Mouse (Mus musculus): ENCODE results near the gene Nit1. TPM values are rescaled to one million over a fixed set of nuclear protein-coding genes. Genes with fewer than 3 reads are reported as not detected.

Nit1 gene
- 64.1 and 65.4 TPM in 2 replicates for polyA plus RNA-seq (2012; rRNA removed)

GRCm38 (mm10) chr1:171345225-171346094 lies at the start of gene Nit1, which contains the start of gene Pfdn2:
Gene Nit1 (minus strand): TSS chr1:171345646.
Gene Pfdn2 (plus strand): TSS chr1:171345670.

GRCm38 (mm10) chr1:171388376-171389102 lies 43.1 kb upstream of the Nit1 start, which contains the start of gene Arhgap30:
Gene Arhgap30 (plus strand): TSS chr1:171388954.

GRCm38 (mm10) chr1:171369845-171370556 lies 24.6 kb upstream of the Nit1 start, which contains the start of gene Nectin4:
Gene Nectin4 (plus strand): TSS chr1:171370099.

GRCm38 (mm10) chr1:171360656-171361055 lies 15.2 kb upstream of the Nit1 start, which contains the start of gene Klhdc9:
Gene Klhdc9 (minus strand): TSS chr1:171360798.

GRCm38 (mm10) chr1:171328839-171329432 lies 16.5 kb downstream of the Nit1 start, which contains the start of gene Dedd:
Gene Dedd (plus strand): TSS chr1:171329145.

GRCm38 (mm10) chr1:171294298-171295062 lies 51.0 kb downstream of the Nit1 start, which contains the start of gene Ufc1:
Gene Ufc1 (minus strand): TSS chr1:171295024.

Other genes with a start within 250 kb of the Nit1 start
- 5.2 and 8.0 TPM in 2 replicates for gene Cfap126, start 231.7 kb downstream of the Nit1 start, polyA plus RNA-seq (2012; rRNA removed)
- gene Sdhc, start 195.0 kb downstream of the Nit1 start, polyA plus RNA-seq (2012; rRNA removed), result 233 and 246 TPM in 2 replicates
- 0.70 and 10.6 TPM in 2 replicates for gene Mpz, start 194.9 kb downstream of the Nit1 start, polyA plus RNA-seq (2012; rRNA removed)
- 15.7 and 19.8 TPM in 2 replicates for gene Pcp4l1, start 149.4 kb downstream of the Nit1 start, polyA plus RNA-seq (2012; rRNA removed)
- gene Nr1i3, start 131.7 kb downstream of the Nit1 start, polyA plus RNA-seq (2012; rRNA removed), result 0.03 and 0.06 TPM in 2 replicates
- gene Tomm40l, start 123.1 kb downstream of the Nit1 start, polyA plus RNA-seq (2012; rRNA removed), result 47.7 and 50.1 TPM in 2 replicates
- gene Apoa2, start 120.6 kb downstream of the Nit1 start, polyA plus RNA-seq (2012; rRNA removed), result 2.4 and 3.0 TPM in 2 replicates
- 13.6 and 15.5 TPM in 2 replicates for gene Fcer1g, start 111.3 kb downstream of the Nit1 start, polyA plus RNA-seq (2012; rRNA removed)
- gene Adamts4, start 95.2 kb downstream of the Nit1 start, polyA plus RNA-seq (2012; rRNA removed), result 4.1 and 4.2 TPM in 2 replicates
- 131 and 134 TPM in 2 replicates for gene Ndufs2, start 94.3 kb downstream of the Nit1 start, polyA plus RNA-seq (2012; rRNA removed)
- gene B4galt3, start 75.3 kb downstream of the Nit1 start, polyA plus RNA-seq (2012; rRNA removed), result 90.9 and 94.0 TPM in 2 replicates
- gene Ppox, start 64.5 kb downstream of the Nit1 start, polyA plus RNA-seq (2012; rRNA removed), result 66.2 and 67.0 TPM in 2 replicates
- 93.2 and 96.4 TPM in 2 replicates for gene Usp21, start 57.7 kb downstream of the Nit1 start, polyA plus RNA-seq (2012; rRNA removed)
- gene Ufc1, start 50.6 kb downstream of the Nit1 start, polyA plus RNA-seq (2012; rRNA removed), result 67.6 and 71.7 TPM in 2 replicates
- 57.8 and 58.7 TPM in 2 replicates for gene Dedd, start 16.5 kb downstream of the Nit1 start, polyA plus RNA-seq (2012; rRNA removed)
- 80.6 and 91.3 TPM in 2 replicates for gene Pfdn2, start within 50 bp of the Nit1 start, polyA plus RNA-seq (2012; rRNA removed)
- 3.4 and 3.6 TPM in 2 replicates for gene Klhdc9, start 15.2 kb upstream of the Nit1 start, polyA plus RNA-seq (2012; rRNA removed)
- 2.2 and 4.1 TPM in 2 replicates for gene Nectin4, start 24.5 kb upstream of the Nit1 start, polyA plus RNA-seq (2012; rRNA removed)
- 0.44 and 0.48 TPM in 2 replicates for gene Arhgap30, start 43.3 kb upstream of the Nit1 start, polyA plus RNA-seq (2012; rRNA removed)
- 186 and 199 TPM in 2 replicates for gene Usf1, start 65.7 kb upstream of the Nit1 start, polyA plus RNA-seq (2012; rRNA removed)
- 3.8 and 4.4 TPM in 2 replicates for gene Tstd1, start 73.2 kb upstream of the Nit1 start, polyA plus RNA-seq (2012; rRNA removed)
- 4.3 and 5.2 TPM in 2 replicates for gene F11r, start 91.9 kb upstream of the Nit1 start, polyA plus RNA-seq (2012; rRNA removed)
- gene Alyref2, start 157.8 kb upstream of the Nit1 start, polyA plus RNA-seq (2012; rRNA removed), result 18.7 and 19.8 TPM in 2 replicates
- 0.04 TPM in 1 of 2 replicates, not detected in the other for gene Itln1, start 189.6 kb upstream of the Nit1 start, polyA plus RNA-seq (2012; rRNA removed)
- gene Cd244a, start 213.5 kb upstream of the Nit1 start, polyA plus RNA-seq (2012; rRNA removed), result not detected in 2 replicates